Mouse (Mus musculus) cortical plate, adult 2 months (tissue): Measurements from ENCODE around the gene Mlip.

Experiments
- CTCF ChIP-seq: fragments of 200-500 bp; IDR thresholded peaks from 2 replicates; pipeline ENCODE4 v1.5.1; 2011; ENCODE audit warnings: mild to moderate bottlenecking, control low read depth, low read length; ENCODE audit not compliant: insufficient read depth; ENCODE audit errors: extremely low read depth
- POLR2A ChIP-seq: fragments of 200-500 bp; IDR thresholded peaks from 2 replicates; pipeline ENCODE4 v1.6.1; 2011; ENCODE audit warnings: mild to moderate bottlenecking, low read length, control low read depth; ENCODE audit not compliant: insufficient read depth; ENCODE audit errors: extremely low read depth

DNA sequence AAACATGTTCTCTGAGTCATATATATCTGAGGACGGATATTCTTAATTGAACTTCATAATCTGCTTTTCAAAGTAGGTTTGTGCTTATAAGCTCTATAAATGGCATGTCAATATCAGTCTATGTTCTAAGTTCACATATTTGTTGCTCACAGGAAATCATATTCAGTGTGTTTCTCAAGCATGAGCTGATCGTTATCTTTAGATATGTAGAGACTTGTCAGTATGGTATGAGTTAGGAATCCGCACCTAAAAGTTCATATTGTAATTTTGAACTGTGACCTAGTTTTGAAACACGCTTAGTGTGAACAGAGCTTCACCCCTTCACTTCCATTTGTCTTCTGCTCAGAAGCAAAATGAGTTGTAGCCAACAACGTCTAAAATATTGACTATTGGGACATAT lies 64.8 kb downstream of the Mlip start:
- TF ChIP-seq CTCF (no peak), POLR2A (no peak)
